Mouse (Mus musculus): ENCODE data around the gene Dnah11.

Dnah11 gene

DNA sequence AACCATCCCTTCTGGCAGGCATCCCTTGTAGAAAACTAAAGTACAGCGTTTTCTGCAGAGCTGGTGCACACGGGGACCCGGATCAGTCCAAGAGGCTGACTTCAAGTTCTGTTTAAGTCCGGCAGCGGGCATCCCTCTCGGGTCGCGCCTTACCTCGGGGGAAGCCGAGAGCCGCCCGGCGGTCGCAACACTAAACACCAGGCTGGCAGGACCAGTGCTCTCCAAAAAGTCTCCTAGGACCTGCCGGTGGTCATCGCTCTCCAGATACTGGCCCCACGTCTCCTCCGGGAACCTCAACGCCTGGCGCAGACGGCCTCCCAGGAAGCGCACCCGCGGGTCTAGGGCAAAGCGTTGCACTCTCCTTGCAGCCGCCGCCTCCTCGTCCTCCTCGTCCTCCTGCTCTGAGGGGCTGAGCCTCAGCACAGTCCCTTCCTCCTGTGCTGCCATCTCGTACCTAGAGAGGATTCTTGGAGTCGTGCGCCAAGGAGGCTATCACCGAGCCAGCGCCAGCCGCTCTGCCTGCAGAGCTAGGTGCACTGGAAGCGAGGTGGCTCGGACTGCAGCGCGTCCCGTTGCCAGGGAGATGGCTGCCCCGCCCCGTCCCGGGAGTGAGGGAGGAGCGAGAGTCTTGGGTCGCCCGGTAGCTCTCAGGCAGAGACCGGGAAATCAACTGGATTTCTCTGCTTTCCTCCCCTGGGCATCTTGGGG, at the start of gene Dnah11:
Gene Dnah11, minus strand, starts transcription at position 658 of the 708 bp plus-strand sequence.
- DNase-seq: peak; percentile 83

DNA sequence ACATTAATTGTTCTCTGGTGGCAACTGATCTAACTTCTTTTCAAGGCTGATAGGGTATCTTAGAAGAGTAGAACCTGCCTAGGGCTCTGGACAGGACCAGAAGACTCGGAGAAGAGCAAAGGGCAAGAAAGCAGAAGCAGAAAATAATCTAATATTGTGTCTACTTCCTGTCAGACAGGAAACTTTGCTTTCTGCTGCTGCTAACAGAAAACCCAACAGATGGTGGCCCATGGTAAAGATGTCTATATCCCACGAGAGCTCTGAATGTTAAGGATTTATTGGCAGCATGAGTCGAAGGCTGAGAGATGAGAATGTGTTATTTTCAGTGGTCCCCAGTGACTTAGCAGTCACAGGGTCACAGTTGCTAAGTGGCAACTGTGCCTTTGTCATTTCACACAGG, 22.3 kb upstream of the Dnah11 start:
- no peak for DNase-seq

DNA sequence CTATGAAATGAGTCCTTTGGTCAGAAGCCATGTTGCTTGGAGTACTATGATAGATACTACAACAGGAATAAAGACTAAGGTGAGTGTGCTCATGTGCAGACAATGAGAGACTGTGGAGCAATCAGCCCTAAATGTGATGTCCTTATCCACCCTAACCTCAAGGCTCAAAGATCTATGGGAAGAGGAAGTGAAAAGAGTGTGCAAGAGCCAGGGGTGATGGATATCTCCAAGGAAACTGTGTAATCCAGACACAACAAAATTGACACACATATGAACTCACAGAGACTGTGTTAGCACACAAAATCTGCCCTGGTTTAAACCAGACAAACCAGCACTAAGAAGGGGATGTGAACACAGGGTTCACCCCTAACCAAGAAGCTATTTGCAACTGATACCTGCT, 21.2 kb upstream of the Dnah11 start:
- no peak for DNase-seq

DNA sequence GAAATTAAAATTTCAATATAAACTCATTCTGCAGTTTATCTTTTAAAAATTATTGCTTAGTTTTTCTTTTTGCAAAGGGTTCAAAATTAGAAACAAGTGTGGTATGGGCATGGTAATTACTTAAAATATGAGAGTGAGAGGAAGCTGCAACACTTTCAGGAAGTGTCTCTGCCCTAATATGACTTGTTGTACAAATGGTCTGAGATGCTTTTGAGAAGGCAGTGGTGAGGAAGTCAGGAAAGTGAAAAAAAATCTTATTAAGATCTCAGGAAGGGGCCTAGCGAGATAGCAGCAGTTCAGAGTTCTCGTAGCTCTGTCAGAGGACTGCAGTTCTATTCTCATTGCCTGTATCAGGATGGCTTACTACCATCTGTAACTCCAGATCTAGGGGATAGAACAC, 13.3 kb upstream of the Dnah11 start:
- DNase-seq: no peak

DNA sequence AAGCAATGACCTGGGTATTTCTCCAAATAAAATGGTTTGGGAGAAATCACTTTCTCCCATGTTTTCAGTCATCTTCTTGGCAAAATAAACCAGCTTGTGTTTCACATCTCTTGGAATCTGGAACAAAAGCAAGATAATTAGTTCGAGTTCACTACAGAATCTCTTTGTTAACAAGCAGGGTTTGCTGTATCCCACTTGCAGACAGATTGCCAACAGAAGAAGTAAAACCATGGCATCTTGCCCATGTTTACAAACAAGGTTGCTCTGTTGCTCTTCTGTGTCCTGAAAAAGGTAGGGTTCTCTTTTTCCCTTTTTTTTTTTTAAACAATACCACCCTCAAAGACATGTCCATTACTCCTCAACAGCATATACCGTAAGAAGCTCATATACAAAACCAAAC, 2.3 kb downstream of the Dnah11 start:
- DNase-seq: peak; percentile 29

DNA sequence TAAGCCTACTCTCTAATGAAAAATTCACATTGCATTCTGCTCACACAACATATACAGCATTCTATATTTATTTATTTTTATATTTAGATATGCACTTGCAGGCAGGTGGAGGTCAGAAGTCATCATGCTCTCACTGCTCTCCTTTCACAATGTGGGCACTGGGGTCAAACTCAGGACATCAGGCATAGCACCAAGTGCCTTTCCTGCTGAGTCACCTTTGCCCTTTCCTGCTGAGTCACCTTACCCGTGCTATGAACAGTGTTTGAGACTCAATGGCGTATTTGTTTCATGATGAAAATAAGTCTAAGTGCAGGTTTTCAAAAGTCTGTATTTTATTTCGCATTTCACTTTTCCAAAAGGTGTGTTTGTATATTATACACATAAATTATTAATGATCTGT, 9.3 kb downstream of the Dnah11 start:
- DNase-seq: no peak

DNA sequence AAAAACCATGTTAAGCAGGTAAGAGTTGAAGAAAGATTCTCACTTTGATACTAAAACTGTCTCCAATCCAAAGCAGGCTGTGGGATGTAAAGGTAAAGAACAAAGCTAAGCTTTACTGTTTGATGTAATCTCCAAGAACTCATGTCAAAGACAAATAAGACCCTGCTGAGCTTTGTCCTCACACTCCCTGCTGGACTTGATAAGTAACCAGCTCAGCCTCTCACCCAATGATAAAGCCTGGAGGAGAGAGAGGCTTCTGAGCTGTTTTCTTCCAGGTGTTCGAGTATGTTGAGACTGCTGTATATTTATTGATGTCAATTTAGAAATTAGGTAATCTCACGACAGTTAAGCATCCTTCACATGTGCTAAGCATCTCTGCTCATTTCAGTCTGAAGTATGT, 11.2 kb downstream of the Dnah11 start:
- peak; percentile 35 for DNase-seq

DNA sequence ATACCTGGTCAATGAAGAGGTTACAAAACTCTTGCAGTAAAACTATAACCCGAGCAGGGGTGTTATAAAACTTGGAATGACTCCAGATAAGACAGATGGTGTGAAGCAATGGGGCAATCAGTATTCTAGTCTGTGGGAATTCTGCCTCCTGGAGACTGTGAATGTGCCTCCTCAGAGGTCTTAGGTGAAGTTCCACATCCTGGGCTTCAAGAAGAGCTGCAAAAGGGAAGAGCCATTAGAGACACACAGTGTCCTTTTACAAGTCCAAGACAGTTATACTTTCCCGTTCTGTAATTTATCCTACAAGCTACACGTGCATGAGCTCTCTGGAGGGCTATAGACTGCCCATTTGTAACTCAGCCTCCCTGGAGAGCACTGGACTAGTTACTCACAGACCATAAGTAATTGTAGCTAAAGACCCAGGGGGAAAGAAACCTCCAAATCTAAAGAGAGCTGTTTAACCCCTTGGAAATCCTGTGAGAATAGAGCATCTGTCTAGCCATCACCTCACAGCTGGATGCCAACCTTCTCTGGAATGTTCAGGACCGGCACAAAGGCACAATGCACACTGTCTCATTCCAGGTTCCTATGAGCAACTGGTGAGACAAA, 11.9 kb downstream of the Dnah11 start:
- DNase-seq: peak; percentile 91

DNA sequence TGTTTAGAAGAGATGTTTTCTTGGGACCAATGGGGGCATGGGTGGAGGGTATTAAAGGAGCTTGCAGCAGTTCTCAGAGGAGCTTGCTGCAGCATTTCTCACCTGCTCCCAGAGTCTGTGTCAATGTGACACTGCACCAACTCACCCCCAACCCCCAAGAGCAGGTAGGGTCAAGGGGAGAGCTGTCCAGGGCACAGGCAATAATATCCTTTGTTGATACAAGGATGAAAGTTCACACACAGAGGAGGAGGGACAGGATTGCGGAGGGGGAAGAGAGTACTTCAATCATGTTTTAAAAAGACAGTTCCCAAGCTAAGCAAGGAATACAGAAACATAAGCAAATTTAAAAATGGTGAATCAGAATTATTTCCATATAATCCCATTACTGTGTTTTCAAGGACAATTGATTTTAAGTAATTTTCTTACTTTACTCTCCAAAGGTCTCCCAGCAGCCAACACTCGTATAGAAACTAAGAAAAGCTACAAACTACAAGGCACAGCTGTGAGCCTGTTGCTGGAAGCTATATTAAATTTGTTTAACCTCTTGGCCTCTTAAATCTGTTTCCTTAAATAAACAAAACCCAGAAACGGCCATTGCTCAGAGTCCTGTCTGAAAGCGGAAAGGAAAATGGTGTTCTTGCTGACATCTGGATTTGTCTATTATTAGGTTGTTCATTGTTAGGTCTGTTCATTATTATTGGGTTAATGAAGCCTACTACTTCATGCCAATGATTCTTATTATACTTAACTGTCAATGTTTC, 12.5 kb downstream of the Dnah11 start:
- DNase-seq: no peak

DNA sequence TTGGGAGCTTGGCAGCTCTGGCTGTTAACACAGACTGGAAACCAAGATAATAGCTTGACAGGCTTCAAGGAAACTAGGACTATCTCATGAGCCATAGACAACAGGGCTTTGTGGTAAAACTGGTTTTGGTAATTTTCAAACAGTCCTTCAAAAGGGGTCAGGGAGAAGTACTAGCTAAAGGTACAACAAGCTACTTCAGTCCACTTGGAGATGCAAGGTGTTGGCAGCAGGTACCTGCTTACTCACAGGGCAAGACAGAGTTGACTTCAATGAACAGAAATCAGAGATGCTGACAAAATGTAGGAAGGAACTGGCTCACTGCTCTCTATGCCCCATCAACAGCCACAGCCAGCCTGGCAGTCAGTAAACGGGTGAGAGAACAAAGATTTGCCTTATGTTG, 14.1 kb downstream of the Dnah11 start:
- DNase-seq: no peak

DNA sequence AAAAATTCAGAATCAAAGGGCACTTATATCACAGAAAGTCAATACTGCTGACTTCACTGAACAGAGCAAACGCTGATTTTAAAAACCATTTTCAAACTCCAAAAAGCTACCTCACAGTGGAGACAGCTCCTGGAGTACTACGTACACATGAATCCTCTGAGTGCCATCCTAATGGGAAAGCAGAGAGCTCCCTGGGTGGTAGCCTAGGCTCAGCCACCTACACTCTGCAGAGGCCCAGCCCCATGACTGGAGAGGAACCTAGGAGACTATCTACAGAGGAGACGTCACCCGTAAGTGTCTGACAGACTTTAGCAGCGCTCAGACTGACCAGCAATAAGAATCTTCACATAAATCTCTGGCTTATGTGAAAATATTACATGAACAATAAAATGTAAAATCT, 21.1 kb downstream of the Dnah11 start:
- no peak for DNase-seq

DNA sequence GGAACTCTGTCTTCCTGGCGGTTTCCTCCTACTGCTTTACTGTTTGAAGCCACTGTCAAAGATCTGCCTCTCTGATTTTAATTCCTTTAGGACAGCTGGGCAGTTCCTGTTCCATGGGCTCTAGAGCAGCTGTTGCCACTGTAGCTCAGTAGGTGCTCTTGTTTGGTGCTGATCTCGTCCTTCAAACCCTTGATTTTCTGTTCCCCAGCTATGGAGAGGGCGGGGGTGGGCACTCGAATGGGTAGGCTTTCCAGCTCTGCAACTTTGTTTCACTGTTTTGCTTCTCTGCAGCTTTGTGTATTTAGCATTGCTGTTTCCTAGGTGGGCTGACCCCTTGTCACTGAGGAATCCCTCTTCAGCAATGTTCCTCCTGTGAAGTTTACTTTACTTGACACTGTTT, 34.1 kb downstream of the Dnah11 start:
- DNase-seq: no peak

DNA sequence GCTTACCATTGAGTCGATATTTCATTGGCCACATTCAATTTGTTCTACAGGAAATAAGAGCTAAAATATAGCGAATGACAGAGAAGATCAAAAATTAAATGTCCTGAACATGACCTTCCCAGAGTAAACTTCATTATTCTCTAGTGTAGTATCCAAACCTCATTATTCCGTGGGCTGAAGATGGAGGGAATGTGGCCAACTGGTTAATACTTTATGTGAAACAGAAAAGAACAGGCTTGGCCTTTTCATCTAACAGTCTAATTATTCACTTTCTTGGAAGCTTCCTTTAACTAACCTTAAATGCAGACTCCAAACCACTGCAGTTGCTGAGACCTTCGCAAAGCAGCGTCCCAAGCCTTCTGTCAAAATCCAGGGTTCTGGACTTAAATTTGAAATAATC, 41.9 kb downstream of the Dnah11 start:
- no peak for DNase-seq

DNA sequence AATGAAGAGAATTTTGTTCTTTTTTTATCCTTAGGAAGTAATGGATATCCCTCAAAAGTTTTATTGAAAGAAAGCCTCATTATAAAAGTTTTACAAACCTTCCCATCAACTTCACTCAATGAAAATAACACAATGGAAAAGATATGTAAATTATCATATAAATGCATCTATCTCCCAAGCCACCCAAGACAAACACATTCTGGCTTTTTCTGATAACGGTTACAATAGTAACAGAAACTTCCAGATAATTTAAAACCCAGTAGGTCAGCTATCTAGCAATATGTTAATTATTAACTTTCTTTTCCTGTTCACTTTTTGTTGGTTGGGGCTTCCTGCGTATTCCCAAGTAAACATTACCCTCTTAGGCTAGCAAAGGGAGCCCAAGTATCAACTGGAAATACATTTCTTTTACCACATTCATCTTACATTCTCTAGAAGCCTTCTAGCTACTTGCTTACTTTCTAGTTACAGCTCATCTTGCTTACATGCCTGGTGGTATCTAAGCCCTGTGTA, 51.3 kb downstream of the Dnah11 start:
- DNase-seq: no peak

DNA sequence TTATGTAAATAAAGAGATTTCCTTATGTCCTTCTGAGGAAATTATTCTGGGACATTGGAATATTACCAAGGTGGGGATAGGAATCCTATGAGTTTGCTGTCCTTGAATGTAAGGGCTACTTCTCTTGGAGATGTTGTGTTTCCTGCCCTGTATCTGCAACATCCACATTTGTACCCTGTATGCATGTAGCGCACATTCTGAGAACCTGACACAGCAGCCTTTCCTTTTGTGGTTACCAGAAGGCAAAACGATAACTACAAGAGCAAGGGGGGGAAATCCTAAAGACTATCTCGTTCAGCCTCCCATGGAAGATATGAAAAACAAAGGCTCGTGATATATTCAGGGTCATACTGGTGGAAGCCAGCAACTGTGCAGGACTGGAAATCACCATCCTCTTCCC, 70.7 kb downstream of the Dnah11 start:
- DNase-seq: no peak

DNA sequence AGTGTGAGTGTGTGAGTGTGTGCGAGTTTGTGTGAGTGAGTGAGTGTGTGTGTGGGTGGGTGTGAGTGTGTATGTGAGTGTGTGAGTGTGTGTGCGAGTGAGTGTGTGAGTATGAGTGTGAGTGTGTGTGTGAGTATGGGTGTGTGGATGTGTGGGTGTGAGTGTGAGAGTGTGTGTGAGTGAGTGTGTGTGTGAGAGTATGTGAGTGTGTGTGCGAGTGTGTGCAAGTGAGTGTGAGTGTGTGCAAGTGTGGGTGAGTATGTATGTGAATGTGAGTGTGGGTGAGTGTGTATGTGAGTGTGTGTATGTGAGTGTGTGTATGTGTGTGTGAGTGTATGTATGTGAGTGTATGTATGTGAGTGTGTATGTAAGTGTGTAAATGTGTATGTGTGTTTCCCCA, 79.2 kb downstream of the Dnah11 start:
- DNase-seq: no peak

DNA sequence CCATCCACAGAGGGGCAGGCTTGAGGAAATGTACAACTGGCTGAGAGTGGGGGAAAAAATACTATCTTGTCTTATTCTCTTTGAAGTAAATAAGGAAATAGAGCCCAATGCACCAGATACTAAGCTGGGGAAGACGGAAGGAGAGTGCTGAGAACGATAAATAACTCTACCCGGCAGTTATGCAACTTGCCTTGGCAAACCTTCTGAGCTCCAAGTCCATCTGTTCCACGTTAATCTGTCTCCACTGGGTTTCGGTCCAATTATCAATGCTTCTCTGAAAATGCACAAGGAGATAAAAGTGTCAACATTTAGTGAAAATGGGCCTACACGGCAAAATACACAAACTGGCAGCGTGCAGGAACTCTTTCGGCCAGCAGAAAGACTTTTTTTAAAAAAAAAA, 86.2 kb downstream of the Dnah11 start:
- no peak for DNase-seq

DNA sequence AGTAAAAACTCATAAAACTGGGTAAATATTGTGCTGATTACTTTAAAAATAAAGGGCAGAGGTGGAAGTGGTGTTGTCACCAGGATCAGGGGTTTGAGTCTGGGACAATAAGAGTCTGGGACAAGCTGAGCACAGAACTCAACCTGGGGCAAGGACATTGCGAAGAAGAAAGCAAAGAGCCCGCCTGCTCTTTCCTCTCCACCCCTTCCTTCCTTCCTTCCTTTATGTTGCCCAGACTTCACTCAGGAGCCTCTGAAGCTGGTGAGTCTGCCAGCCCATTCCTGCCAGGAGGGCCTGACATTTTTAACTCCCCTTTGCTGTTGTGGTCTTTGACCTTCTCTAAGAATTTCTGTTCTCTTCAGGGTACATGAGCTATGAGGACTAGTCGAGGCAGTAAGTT, 86.9 kb downstream of the Dnah11 start:
- DNase-seq: no peak

DNA sequence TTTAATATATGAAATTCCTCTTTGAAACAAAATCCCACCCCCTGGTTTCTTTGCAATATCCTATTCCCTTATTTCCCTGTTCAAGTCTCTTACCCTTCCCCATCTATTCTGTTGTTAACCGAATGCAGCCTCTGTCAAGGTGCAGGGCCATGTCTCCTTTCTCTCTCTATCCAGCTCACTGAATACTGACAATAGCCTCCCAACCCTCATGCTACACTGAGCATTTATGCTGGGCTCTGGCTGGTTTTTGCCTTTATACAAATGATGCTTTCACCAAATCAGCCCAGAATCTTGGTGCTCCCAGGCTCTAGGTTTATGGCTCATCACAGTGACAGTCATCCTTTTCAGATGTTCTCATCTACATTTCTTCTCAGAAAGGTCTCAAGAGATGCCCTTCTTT, 91.1 kb downstream of the Dnah11 start:
- peak; percentile 52 for DNase-seq

DNA sequence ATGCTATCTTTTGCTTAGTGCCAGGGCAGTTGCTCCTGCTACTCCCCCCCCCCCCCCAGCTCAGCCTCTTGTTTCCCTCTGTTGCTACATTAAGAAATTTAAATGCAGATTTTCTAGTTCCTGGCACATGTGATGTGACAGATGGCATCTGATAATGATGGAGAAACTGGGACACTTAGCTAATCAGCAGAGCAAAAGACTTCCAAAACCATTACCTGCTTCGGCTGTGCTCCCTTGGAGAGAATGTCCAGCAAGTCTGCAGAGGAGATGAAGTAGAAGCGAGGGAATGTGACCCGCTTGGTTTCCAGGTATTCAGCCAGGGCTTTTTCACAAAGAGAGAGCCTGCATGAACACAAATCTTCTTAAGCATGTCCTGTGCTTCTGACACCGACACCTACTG, 94.3 kb downstream of the Dnah11 start:
- DNase-seq: peak; percentile 59

DNA sequence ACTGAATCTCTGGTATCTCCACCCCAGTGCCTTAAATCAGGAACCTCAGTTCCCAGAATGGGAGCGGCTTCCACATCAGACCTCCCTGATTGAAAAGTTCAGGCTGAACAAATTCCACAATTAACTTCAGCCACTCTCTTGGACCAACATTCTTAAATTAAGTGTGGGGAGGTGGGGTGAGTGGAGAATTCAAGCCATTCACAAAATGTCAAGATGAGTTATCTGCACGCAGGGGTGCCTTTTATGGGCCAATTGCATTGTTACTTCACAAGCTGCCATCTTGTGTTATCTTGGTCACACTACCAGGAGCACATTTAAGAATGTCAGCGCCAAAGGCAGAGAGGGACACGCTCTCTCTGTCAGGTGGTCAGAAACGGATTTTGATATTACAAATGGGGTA, 99.1 kb downstream of the Dnah11 start:
- peak; percentile 13 for DNase-seq

DNA sequence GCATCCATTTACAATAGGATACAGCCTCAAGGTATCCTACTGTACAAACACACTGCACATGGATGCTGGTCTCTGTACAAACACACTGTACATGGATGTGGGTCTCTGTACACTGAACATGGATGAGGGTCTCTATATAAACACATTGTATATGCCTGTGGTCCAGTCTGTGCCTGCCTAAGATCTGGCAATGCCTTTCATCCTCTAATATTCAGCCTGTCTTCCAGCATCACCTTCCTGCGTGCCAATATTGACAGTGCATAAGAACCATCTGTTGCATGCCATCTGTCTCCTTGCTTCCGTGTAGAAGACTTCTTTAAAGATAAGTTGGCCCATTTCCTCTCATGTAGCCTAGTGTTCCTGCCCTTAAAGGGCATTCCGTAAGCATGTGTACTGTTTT, 100.6 kb downstream of the Dnah11 start:
- no peak for DNase-seq

DNA sequence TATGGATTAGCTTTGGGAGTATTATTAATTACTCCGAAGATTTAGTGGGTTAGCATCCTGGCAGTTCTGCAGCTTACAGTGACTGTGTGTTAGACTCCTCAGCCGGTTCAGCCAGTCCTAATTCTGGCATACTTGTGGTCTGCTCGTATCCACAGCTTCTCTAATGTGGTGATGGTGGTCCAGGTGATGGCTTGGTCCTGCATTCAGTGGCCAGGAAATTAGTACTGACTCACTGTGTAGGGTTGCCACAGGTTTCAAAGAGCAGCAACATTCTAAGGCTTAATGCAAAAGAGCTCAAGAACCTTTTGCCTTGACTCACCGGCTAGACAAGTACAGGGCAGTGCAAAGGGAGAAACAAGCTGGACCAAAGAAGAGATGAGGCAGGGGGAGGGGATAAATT, 103.9 kb downstream of the Dnah11 start:
- DNase-seq: no peak

DNA sequence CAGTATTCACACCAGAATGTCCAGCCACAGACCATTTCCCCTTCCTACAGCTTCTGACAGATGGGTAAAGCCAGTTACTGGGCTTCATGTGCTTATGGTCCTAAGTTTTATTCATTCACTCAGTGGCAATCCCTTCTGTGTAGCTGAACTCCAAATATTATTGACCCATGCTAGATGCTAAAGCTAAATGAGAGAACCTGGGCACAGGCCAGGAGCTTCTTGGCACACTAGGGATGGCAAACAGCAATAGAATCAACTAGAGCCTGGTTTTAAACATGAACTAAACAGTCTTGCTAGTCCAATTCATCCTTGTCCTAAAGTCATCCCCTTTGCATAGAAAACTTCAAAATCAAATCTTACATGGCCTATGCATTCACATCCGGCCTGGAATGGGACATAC, 113.6 kb downstream of the Dnah11 start:
- DNase-seq: no peak
